Mouse (Mus musculus): Measurements from ENCODE around the gene Ackr3. TPM values are rescaled to one million over a fixed set of nuclear protein-coding genes. Genes with fewer than 3 reads are reported as not detected.

Ackr3 gene
- total and polyA plus RNA-seq, 3 experiments: not detected

- no peaks in the 10 kb centered on the region for H3K9me3 ChIP-seq (replicated peaks; ENCODE audit: insufficient read depth, low read length)
- H3K4me1 ChIP-seq (ENCODE audit: control insufficient read depth in 1 of 2, insufficient read depth in 2 of 2, low read length in 2 of 2): no peaks in the 10 kb centered on the region
- no peak for DNase-seq (ENCODE audit: low read depth, low spot score)
- H3K4me3 ChIP-seq (ENCODE audit: control insufficient read depth in 1 of 2, insufficient read depth in 1 of 2, low read depth in 2 of 2, low read length in 2 of 2): no peak overlapping the region
- no peak overlapping the region for H3K27ac ChIP-seq (ENCODE audit: control insufficient read depth, low read depth, low read length)
- no peak for TF ChIP-seq RCOR1 (IDR thresholded peaks at IDR 0.05; ENCODE audit: low read depth, low read length)
- no peak for TF ChIP-seq E2F4 (IDR thresholded peaks at IDR 0.05; ENCODE audit: borderline replicate concordance, low read depth, low read length)
- TF ChIP-seq MAFK (IDR thresholded peaks at IDR 0.05; ENCODE audit: borderline replicate concordance, low read depth, low read length): no peak
- no peak for TF ChIP-seq MAZ (IDR thresholded peaks at IDR 0.05; ENCODE audit: low read depth, low read length)
- TF ChIP-seq EP300 (IDR thresholded peaks at IDR 0.05; ENCODE audit: low read depth in 1 of 2, low read length in 2 of 2): no peak
- no peak for TF ChIP-seq POLR2A (IDR thresholded peaks at IDR 0.05; ENCODE audit: control insufficient read depth in 1 of 2, insufficient read depth in 1 of 2, low read depth in 1 of 2, low read length in 2 of 2, poor library complexity in 1 of 2)
- H3K27me3 ChIP-seq (ENCODE audit: control insufficient read depth in 1 of 2, insufficient read depth in 2 of 2, low read length in 2 of 2): no peaks in the 10 kb centered on the region
- H3K36me3 ChIP-seq (ENCODE audit: control insufficient read depth in 1 of 2, insufficient read depth in 2 of 2, low read length in 2 of 2): no peaks in the 10 kb centered on the region
- H3K9ac ChIP-seq (ENCODE audit: control insufficient read depth, low read depth, low read length, poor library complexity, severe bottlenecking): no peak overlapping the region
- H3K79me2 ChIP-seq (ENCODE audit: control insufficient read depth, insufficient read depth, low read length, poor library complexity): no peaks in the 10 kb centered on the region
Measured at GRCm38 (mm10) chr1:90262380-90262779, 58.6 kb downstream of the Ackr3 start.

Other genes starting within 250 kb of the Ackr3 start
- gene Asb18, start 189.3 kb upstream of the Ackr3 start, total RNA-seq (2012; rRNA removed): not detected in 2 replicates
- not detected for gene Asb18, start 189.3 kb upstream of the Ackr3 start, polyA plus RNA-seq (2012; ENCODE audit: insufficient read depth in 1 of 2, insufficient read length in 2 of 2, low read depth in 1 of 2, low replicate concordance in 2 of 2, missing spikeins in 1 of 2)
- gene Iqca, start 50.6 kb upstream of the Ackr3 start, total RNA-seq (2012; rRNA removed): not detected in 2 replicates
- under 1 TPM in 1 of 2 experiments, not detected in 1; 0.39 TPM for gene Iqca, start 50.6 kb upstream of the Ackr3 start, polyA plus RNA-seq (2012; ENCODE audit: insufficient read depth in 1 of 2, insufficient read length in 2 of 2, low read depth in 1 of 2, low replicate concordance in 2 of 2, missing spikeins in 1 of 2)

Measured in MEL (cell line).